Mouse (Mus musculus): ENCODE measurements around the gene Slc36a2. TPM values are rescaled to one million over a fixed set of nuclear protein-coding genes. Genes with fewer than 3 reads are reported as not detected.
"Not testable (repeated sequence)": the region's sequence is repeated elsewhere in the genome, so short reads cannot be mapped to it uniquely, and the experiment has no call there.

Gene Slc36a2
- polyA plus RNA-seq, 1 experiment from 2014 or later, result 0.29 TPM

DNA sequence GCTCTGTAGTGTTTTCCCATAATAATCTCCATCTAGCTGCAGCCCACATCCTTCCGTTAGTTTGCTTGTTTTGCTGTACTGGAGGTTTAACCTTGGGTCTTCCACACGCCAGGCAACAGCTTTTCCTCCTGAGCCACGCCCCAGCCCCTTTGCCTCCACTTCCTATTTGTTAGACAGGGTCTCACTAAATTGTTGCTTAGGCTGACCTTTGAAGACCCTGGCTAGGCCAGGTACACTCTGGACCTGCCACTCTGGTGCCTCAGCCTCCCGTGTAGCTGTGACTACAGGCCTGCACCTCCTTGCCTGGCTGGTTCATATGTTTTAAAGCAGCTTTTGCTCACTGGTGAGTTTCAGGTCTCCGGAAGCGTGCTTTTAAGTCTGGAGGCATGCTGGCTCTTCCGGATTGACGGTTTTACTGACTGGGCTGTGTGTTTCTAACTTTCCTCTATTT, 64.0 kb downstream of the Slc36a2 start:
- Histone ChIP-seq H3K27me3 (ENCODE audit: low read depth, poor library complexity, severe bottlenecking) (no peaks in the 10 kb centered on the region), H3K4me1 (no peaks in the 10 kb centered on the region), H3K36me3 (no peaks in the 10 kb centered on the region), H3K9me3 (replicated peaks) (no peaks in the 10 kb centered on the region), H3K27ac (no peak overlapping the region), H3K4me3 (no peak overlapping the region)
- DNase-seq (ENCODE audit: low spot score), result no peak
- 81% methylated on average over 8 of the region's 8 CpGs for WGBS

GRCm38 (mm10) chr11:55120279-55120678, 64.6 kb downstream of the Slc36a2 start:
- Histone ChIP-seq H3K27ac (no peak overlapping the region), H3K4me1 (no peaks in the 10 kb centered on the region), H3K36me3 (no peaks in the 10 kb centered on the region), H3K4me3 (no peak overlapping the region), H3K9me3 (replicated peaks) (no peaks in the 10 kb centered on the region), H3K27me3 (ENCODE audit: low read depth, poor library complexity, severe bottlenecking) (no peaks in the 10 kb centered on the region)
- DNase-seq (ENCODE audit: low spot score), result no peak

DNA sequence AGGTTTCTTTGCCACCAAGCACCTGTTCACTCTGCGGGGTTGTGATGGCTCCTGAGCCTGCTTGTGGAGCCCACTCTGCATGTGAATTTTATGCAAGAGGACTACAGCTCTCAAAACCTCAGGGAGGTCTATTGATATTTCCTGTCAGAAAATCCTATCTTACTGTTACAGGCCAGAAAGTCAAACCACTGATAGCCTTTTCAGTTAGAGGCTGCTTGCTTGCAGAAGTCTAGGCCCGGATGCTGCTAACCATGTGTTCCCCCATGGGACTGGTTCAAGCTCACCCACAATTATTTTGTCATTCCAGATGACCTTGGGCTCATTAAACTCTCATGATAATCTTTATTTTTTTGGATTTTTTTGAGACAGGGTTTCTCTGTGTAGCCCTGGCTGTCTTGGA, 67.8 kb downstream of the Slc36a2 start:
- DNase-seq (ENCODE audit: low spot score), result no peak
- Histone ChIP-seq H3K27me3 (ENCODE audit: low read depth, poor library complexity, severe bottlenecking) (no peaks in the 10 kb centered on the region), H3K4me1 (peaks cover 9% of the 10 kb centered on the region), H3K36me3 (no peaks in the 10 kb centered on the region), H3K27ac (no peak overlapping the region), H3K4me3 (no peak overlapping the region), H3K9me3 (replicated peaks) (no peaks in the 10 kb centered on the region)
- 93% methylated on average over 2 of the region's 2 CpGs for WGBS

GRCm38 (mm10) chr11:55116004-55116403, 68.9 kb downstream of the Slc36a2 start:
- Histone ChIP-seq H3K9me3 (replicated peaks) (no peaks in the 10 kb centered on the region), H3K4me1 (peaks cover 9% of the 10 kb centered on the region), H3K36me3 (no peaks in the 10 kb centered on the region), H3K27me3 (ENCODE audit: low read depth, poor library complexity, severe bottlenecking) (no peaks in the 10 kb centered on the region), H3K4me3 (no peak overlapping the region), H3K27ac (no peak overlapping the region)
- WGBS, result 92% methylated on average over 3 of the region's 3 CpGs
- DNase-seq (ENCODE audit: low spot score), result no peak

DNA sequence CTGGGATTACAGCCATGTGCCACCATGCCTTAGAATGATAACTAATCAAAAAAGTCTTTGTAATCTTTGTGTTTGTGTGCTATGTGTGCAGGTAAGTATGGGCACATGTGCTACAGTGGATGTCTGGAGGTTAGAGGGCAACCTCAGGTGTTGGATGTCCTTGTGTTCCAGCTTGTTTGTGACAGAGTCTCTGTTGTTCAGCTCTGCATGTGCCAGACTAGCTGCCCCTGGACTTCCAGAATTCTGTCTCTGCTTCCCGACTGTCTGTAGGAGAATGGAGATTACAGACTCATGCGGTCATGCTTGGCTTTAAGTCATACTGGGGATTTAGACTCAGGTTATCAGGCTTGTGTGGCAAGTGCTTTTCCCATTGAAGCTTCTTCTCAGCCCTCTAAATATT, 70.6 kb downstream of the Slc36a2 start:
- H3K36me3 ChIP-seq, result no peaks in the 10 kb centered on the region
- no peak for DNase-seq (ENCODE audit: low spot score)
- peaks cover 9% of the 10 kb centered on the region for H3K4me1 ChIP-seq
- peak overlapping the region; percentile 30; the same call in 1 of the 2 replicates for H3K27ac ChIP-seq
- WGBS, result 85% methylated on average over 2 of the region's 2 CpGs
- H3K27me3 ChIP-seq (ENCODE audit: low read depth, poor library complexity, severe bottlenecking), result no peaks in the 10 kb centered on the region
- H3K9me3 ChIP-seq (replicated peaks), result no peaks in the 10 kb centered on the region
- no peak overlapping the region for H3K4me3 ChIP-seq

DNA sequence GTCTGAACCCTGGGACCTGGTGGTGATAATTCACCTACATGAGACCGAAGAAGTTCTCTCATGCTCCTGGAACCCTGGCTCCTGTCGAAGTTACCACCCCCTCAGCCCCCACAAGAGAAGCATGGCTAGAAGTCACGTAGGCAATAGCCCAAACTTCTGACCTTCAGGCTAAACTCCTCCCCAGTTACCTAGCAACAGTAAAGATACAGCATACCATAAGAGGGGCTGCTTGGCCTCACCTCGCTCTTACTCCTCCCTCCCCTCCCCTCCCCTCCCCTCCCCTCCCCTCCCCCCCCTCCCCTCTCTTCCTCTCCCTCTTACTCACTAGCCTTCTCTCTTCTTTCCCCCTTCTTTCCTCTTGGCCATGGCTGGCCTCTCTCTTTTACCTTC, 71.0 kb downstream of the Slc36a2 start:
- peak overlapping the region; percentile 30; the same call in 1 of the 2 replicates for H3K27ac ChIP-seq
- H3K4me3 ChIP-seq; H3K9me3 ChIP-seq (replicated peaks); H3K36me3 ChIP-seq; H3K4me1 ChIP-seq; DNase-seq (ENCODE audit: low spot score); H3K27me3 ChIP-seq (ENCODE audit: low read depth, poor library complexity, severe bottlenecking): not testable (repeated sequence)
- 17% methylated on average over 4 of the region's 4 CpGs for whole genome bisulfite sequencing

GRCm38 (mm10) chr11:55113209-55113860, 71.5 kb downstream of the Slc36a2 start:
- H3K27me3 ChIP-seq (ENCODE audit: low read depth, poor library complexity, severe bottlenecking), result no peaks in the 10 kb centered on the region
- H3K4me3 ChIP-seq, result no peak overlapping the region
- 75% methylated on average over 7 of the region's 7 CpGs for WGBS
- no peak for DNase-seq (ENCODE audit: low spot score)
- H3K27ac ChIP-seq, result no peak overlapping the region
- no peaks in the 10 kb centered on the region for H3K9me3 ChIP-seq (replicated peaks)
- peaks cover 9% of the 10 kb centered on the region for H3K4me1 ChIP-seq
- no peaks in the 10 kb centered on the region for H3K36me3 ChIP-seq

DNA sequence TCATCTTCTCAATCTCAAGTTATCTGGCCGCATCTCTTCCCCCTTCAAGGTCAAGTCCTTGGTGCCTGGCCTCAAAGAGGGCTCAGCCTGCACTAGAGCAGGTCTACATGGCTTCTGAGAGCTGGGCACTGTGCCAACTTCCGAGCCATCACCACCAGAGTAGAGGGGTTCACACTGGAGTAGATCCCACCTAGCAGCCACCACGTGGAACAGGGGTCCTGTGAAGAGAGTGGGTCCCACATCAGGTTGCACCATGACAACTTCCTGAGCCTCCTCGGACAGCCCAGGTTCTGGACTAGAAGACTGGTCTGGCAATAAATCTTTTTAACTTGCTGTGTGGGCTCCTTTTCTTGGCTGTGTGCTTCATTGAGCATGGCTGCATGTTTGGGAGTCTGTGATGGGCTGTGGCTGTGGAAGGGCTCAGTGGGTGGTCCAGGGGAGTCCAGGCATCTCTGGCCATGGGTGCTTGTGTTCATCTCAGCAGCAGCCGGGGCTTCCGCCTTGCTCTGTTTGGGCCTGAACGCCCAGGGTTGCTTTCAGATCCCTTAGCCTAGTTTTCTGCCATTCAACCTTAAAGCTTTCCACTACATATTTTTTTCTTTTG, 74.2 kb downstream of the Slc36a2 start:
- Histone ChIP-seq H3K36me3 (no peaks in the 10 kb centered on the region), H3K27ac (no peak overlapping the region), H3K4me1 (peaks cover 9% of the 10 kb centered on the region), H3K27me3 (ENCODE audit: low read depth, poor library complexity, severe bottlenecking) (no peaks in the 10 kb centered on the region), H3K9me3 (replicated peaks) (no peaks in the 10 kb centered on the region), H3K4me3 (no peak overlapping the region)
- DNase-seq (ENCODE audit: low spot score), result no peak
- WGBS, result 75% methylated on average over 7 of the region's 7 CpGs

DNA sequence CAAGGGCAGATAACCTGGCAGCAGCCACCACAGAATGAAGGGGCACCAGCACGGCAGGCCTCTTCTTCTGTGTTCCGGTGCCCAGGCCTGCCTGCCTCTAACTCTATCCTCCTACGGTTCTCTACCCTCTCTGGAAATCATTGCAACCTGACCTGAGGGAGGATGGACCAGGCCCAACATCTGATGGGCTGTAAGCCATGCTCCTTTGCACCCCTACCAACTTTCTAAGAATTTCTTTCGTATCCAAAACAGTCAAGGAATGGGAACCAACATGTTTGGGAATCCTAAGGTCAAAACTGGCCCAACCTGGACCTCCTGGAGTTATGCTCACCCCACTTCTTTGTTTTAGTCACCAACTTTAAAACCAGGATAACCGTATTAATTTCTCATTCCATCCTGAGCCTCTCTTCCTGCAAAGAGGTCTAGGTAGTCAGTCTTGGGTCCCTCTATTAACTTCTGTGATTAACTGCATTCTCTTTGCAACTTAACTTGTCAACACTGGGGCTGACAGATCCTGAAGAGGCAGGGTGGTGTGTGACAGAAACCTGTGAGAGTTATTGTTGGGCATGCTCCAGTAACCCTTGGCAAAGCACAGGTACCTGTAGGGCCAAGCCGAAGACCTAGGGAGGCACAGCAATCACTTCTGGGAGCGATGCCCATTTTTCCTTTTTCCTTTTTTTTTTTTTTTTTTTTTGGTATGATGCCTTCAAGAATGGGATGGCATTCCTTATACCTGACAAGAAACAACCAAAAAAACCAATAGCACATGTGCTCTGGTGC, 75.2 kb downstream of the Slc36a2 start:
- H3K36me3 ChIP-seq, result no peaks in the 10 kb centered on the region
- no peaks in the 10 kb centered on the region for H3K9me3 ChIP-seq (replicated peaks)
- no peak for DNase-seq (ENCODE audit: low spot score)
- no peak overlapping the region for H3K4me3 ChIP-seq
- WGBS, result 92% methylated on average over 7 of the region's 7 CpGs
- peaks cover 9% of the 10 kb centered on the region for H3K4me1 ChIP-seq
- no peak overlapping the region for H3K27ac ChIP-seq
- no peaks in the 10 kb centered on the region for H3K27me3 ChIP-seq (ENCODE audit: low read depth, poor library complexity, severe bottlenecking)

Other genes starting within 250 kb of the Slc36a2 start
- gene Tnip1, start 222.2 kb downstream of the Slc36a2 start, polyA plus RNA-seq (2016; fragmentation: Nextera tagmentation; extraction: Ambion mirVana), result 10.0 and 14.0 TPM in 2 replicates
- 53.5 and 69.1 TPM in 2 replicates for gene Anxa6, start 151.6 kb downstream of the Slc36a2 start, polyA plus RNA-seq (2016; fragmentation: Nextera tagmentation; extraction: Ambion mirVana)
- gene Ccdc69, start 106.9 kb downstream of the Slc36a2 start, polyA plus RNA-seq (2016; fragmentation: Nextera tagmentation; extraction: Ambion mirVana), result 0.61 and 0.85 TPM in 2 replicates
- 4.5 and 7.2 TPM in 2 replicates for gene Gm2a, start 87.0 kb downstream of the Slc36a2 start, polyA plus RNA-seq (2016; fragmentation: Nextera tagmentation; extraction: Ambion mirVana)
- not detected in 2 replicates for gene Slc36a3, start 33.4 kb downstream of the Slc36a2 start, polyA plus RNA-seq (2016; fragmentation: Nextera tagmentation; extraction: Ambion mirVana)
- gene Slc36a1, start 19.3 kb upstream of the Slc36a2 start, polyA plus RNA-seq (2016; fragmentation: Nextera tagmentation; extraction: Ambion mirVana), result 1.2 TPM in 2 replicates
- gene Fat2, start 151.5 kb upstream of the Slc36a2 start, polyA plus RNA-seq (2016; fragmentation: Nextera tagmentation; extraction: Ambion mirVana), result 0.20 TPM in 2 replicates
- gene Sparc, start 238.1 kb upstream of the Slc36a2 start, polyA plus RNA-seq (2016; fragmentation: Nextera tagmentation; extraction: Ambion mirVana), result 183 and 211 TPM in 2 replicates